In genomic region chr7:29829804-29830203, GRCm38 (mm10) we compare ENCODE assay signal across 22 mouse cellular contexts. TPM values are rescaled to one million over a fixed set of nuclear protein-coding genes. Genes with fewer than 3 reads are reported as not detected.
DNase-seq lines count a peak whose midpoint lies in the region; ATAC-seq and TF ChIP-seq lines count a peak whose summit lies in the region.
"Had no signal": no experiment of that assay in that cellular context is flagged by ENCODE, and none has a peak within 500 bp of the region (broad histone marks: within the 10 kb centered on the region; RNA-seq: fewer than 3 reads in every experiment).

No protein-coding gene starts in this region.

- peak; percentile 23 for DNase-seq in kidney, adult 2 months
- DNase-seq in kidney, adult 8-10 months = no peak
- DNase-seq in kidney, postnatal 0 days (ENCODE audit: low spot score) = peak; percentile 37
- no peak for DNase-seq in kidney, postnatal 14 days
- DNase-seq in lung, embryonic 14.5 days = peak; percentile 14
- DNase-seq in lung, postnatal 10 days = no peak
- DNase-seq: adrenal gland, adult 2 months; adrenal gland, postnatal 10 days; adrenal gland, postnatal 25 days; cerebellum, adult 11 months; cerebellum, adult 18-20 months; cerebellum, adult 8-10 months; cerebellum, adult 9-11 months; cerebellum, postnatal 14 days; cerebellum, postnatal 36 days; embryo, embryonic 11 days had no signal

- no peaks in the 10 kb centered on the region for H3K4me1 ChIP-seq in kidney, adult 2 months (ENCODE audit: control insufficient read depth, insufficient read depth, low read length)
- H3K4me1 ChIP-seq in kidney, postnatal 0 days (replicated peaks; ENCODE audit: insufficient read depth, low read length) = no peaks in the 10 kb centered on the region
- H3K4me1 ChIP-seq in lung, embryonic 14.5 days (ENCODE audit: insufficient read depth) = no peaks in the 10 kb centered on the region
- H3K4me1 ChIP-seq: embryonic facial prominence, embryonic 13.5 days; embryonic facial prominence, embryonic 15.5 days; forebrain, embryonic 10.5 days; forebrain, embryonic 12.5 days had no signal

- no peak for TF ChIP-seq CTCF in kidney, adult 2 months (conservative IDR thresholded peaks at IDR 0.05; ENCODE audit: insufficient read depth, insufficient read length, low read depth, low read length)
- TF ChIP-seq CTCF in kidney, postnatal 0 days (IDR thresholded peaks at IDR 0.05; ENCODE audit: low read depth) = no peak
- TF ChIP-seq CTCF in lung, embryonic 14.5 days (IDR thresholded peaks at IDR 0.05; ENCODE audit: low read depth) = no peak

- no peaks in the 10 kb centered on the region for H3K9me3 ChIP-seq in kidney, postnatal 0 days (replicated peaks; ENCODE audit: low read length)
- no peaks in the 10 kb centered on the region for H3K9me3 ChIP-seq in lung, embryonic 14.5 days (ENCODE audit: low read depth, low read length)
- H3K9me3 ChIP-seq: embryonic facial prominence, embryonic 13.5 days; embryonic facial prominence, embryonic 15.5 days; forebrain, embryonic 10.5 days; forebrain, embryonic 12.5 days had no signal

- ATAC-seq in kidney, postnatal 0 days (replicated peaks; ENCODE audit: low FRiP score, low read depth) = peak; percentile 82; the same call in 1 of the 2 replicates
- ATAC-seq in lung, embryonic 14.5 days (ENCODE audit: insufficient read depth) = no peak
- ATAC-seq: forebrain, embryonic 14.5 days had no signal

- no peak for TF ChIP-seq POLR2A in kidney, adult 2 months (IDR thresholded peaks at IDR 0.05; ENCODE audit: low read depth, low read length)

- no peak overlapping the region for H3K4me3 ChIP-seq in kidney, adult 2 months (ENCODE audit: insufficient read depth, low read depth, low read length)
- no peak overlapping the region for H3K4me3 ChIP-seq in kidney, postnatal 0 days (replicated peaks; ENCODE audit: low read depth, low read length)
- H3K4me3 ChIP-seq in lung, embryonic 14.5 days (ENCODE audit: low read depth, low read length) = no peak overlapping the region
- H3K4me3 ChIP-seq: embryonic facial prominence, embryonic 13.5 days; embryonic facial prominence, embryonic 15.5 days; erythroblast, embryonic 14.5 days; forebrain, embryonic 10.5 days; forebrain, embryonic 12.5 days had no signal

- no peak overlapping the region for H3K9ac ChIP-seq in kidney, postnatal 0 days (ENCODE audit: low read depth, low read length)
- H3K9ac ChIP-seq in lung, embryonic 14.5 days = no peak overlapping the region
- H3K9ac ChIP-seq: embryonic facial prominence, embryonic 13.5 days; embryonic facial prominence, embryonic 15.5 days; forebrain, embryonic 12.5 days had no signal

- WGBS in kidney, adult 2 months = 52% methylated on average over 12 of the region's 12 CpGs
- WGBS in kidney, postnatal 0 days = 52% methylated on average over 12 of the region's 12 CpGs
- WGBS in lung, embryonic 14.5 days = 73% methylated on average over 12 of the region's 12 CpGs

- no peak overlapping the region for H3K27ac ChIP-seq in kidney, adult 2 months (ENCODE audit: insufficient read depth, low read depth, low read length)
- H3K27ac ChIP-seq in kidney, postnatal 0 days = no peak overlapping the region
- no peak overlapping the region for H3K27ac ChIP-seq in lung, embryonic 14.5 days (ENCODE audit: low read depth)
- H3K27ac ChIP-seq: embryonic facial prominence, embryonic 13.5 days; embryonic facial prominence, embryonic 15.5 days; forebrain, embryonic 10.5 days; forebrain, embryonic 12.5 days had no signal

- peaks cover 23% of the 10 kb centered on the region for H3K36me3 ChIP-seq in kidney, adult 2 months (ENCODE audit: control insufficient read depth, insufficient read depth, low read length)
- H3K36me3 ChIP-seq in kidney, postnatal 0 days (ENCODE audit: insufficient read depth, low read length) = peaks cover 47% of the 10 kb centered on the region
- peaks cover 75% of the 10 kb centered on the region for H3K36me3 ChIP-seq in lung, embryonic 14.5 days (ENCODE audit: insufficient read depth)

- H3K4me2 ChIP-seq in kidney, postnatal 0 days (ENCODE audit: low read length) = no peak overlapping the region
- H3K4me2 ChIP-seq in lung, embryonic 14.5 days = no peak overlapping the region
- H3K4me2 ChIP-seq: embryonic facial prominence, embryonic 13.5 days; embryonic facial prominence, embryonic 15.5 days; forebrain, embryonic 12.5 days had no signal

- no peaks in the 10 kb centered on the region for H3K27me3 ChIP-seq in kidney, adult 2 months (replicated peaks; ENCODE audit: control insufficient read depth, insufficient read depth, low read length)
- H3K27me3 ChIP-seq in kidney, postnatal 0 days (ENCODE audit: insufficient read depth, low read length) = no peaks in the 10 kb centered on the region
- no peaks in the 10 kb centered on the region for H3K27me3 ChIP-seq in lung, embryonic 14.5 days (ENCODE audit: insufficient read depth, low read length)
- H3K27me3 ChIP-seq: embryonic facial prominence, embryonic 13.5 days; embryonic facial prominence, embryonic 15.5 days; forebrain, embryonic 12.5 days had no signal

RNA-seq across cellular contexts. Expression of gene Zfp790, which starts 13.9 kb away (rescaled TPM):
- 2.6 and 3.3 TPM in 2 replicates for polyA plus RNA-seq in kidney, adult 2 months (2012; rRNA removed)
- 9.1 and 9.8 TPM in 2 replicates for polyA plus RNA-seq in kidney, postnatal 0 days (2015; fragmentation: Nextera tagmentation; extraction: Ambion mirVana)
- 13.5 and 14.0 TPM in 2 replicates for polyA plus RNA-seq in lung, embryonic 14.5 days (2014; fragmentation: Nextera tagmentation; extraction: Ambion mirVana)

RNA-seq across cellular contexts. Expression of gene Zfp940, which starts 23.7 kb away (rescaled TPM):
- polyA plus RNA-seq in kidney, adult 2 months (2012; rRNA removed) = 0.48 and 0.61 TPM in 2 replicates
- 4.6 TPM in 2 replicates for polyA plus RNA-seq in kidney, postnatal 0 days (2015; fragmentation: Nextera tagmentation; extraction: Ambion mirVana)
- polyA plus RNA-seq in lung, embryonic 14.5 days (2014; fragmentation: Nextera tagmentation; extraction: Ambion mirVana) = 6.0 and 7.2 TPM in 2 replicates
- polyA plus RNA-seq: erythroblast, embryonic 14.5 days had no signal

RNA-seq across cellular contexts. Expression of gene Zfp420, which starts 30.0 kb away (rescaled TPM):
- 1.7 and 1.8 TPM in 2 replicates for polyA plus RNA-seq in kidney, adult 2 months (2012; rRNA removed)
- polyA plus RNA-seq in kidney, postnatal 0 days (2015; fragmentation: Nextera tagmentation; extraction: Ambion mirVana) = 5.5 and 5.6 TPM in 2 replicates
- polyA plus RNA-seq in lung, embryonic 14.5 days (2014; fragmentation: Nextera tagmentation; extraction: Ambion mirVana) = 6.5 and 8.6 TPM in 2 replicates
- polyA plus RNA-seq: erythroblast, embryonic 14.5 days had no signal

RNA-seq across cellular contexts. Expression of gene Zfp30, which starts 46.0 kb away (rescaled TPM):
- 3.6 and 3.8 TPM in 2 replicates for polyA plus RNA-seq in kidney, adult 2 months (2012; rRNA removed)
- polyA plus RNA-seq in kidney, postnatal 0 days (2015; fragmentation: Nextera tagmentation; extraction: Ambion mirVana) = 7.5 and 7.7 TPM in 2 replicates
- polyA plus RNA-seq in lung, embryonic 14.5 days (2014; fragmentation: Nextera tagmentation; extraction: Ambion mirVana) = 7.7 and 7.8 TPM in 2 replicates

Comparison
In these comparisons a context has a peak if more than half of its experiments do, and no peak if none do; other contexts are left out.
1. DNase-seq: peak in kidney, adult 2 months (single experiment), kidney, postnatal 0 days (single experiment) and lung, embryonic 14.5 days (single experiment); none in kidney, adult 8-10 months (0 of 2), kidney, postnatal 14 days (single experiment) and lung, postnatal 10 days (single experiment).